Mouse (Mus musculus): ENCODE data around the gene Fmo2.

Fmo2 gene

DNA sequence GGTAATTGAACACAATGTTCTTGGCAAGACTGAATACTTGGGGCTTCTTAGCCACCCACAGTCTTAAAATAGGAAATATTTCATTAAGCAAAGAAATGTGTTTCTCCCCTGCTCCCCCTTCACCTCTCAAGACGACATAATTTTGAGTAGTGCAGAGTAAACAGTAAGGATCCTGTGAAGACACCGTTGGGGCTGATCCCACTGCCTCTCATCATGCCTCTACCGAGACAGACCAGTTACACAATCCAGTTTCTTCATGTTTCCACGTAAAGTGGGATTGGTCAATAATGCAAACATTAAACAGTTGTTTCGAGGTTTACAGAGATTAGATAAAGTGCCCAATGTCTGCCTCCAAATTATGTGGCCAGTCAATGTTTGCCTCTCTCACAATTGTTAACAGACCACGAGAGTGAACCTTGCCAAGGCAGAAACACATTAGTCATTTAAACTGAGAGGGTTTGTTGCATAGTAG is 6.5 kb downstream of the Fmo2 start:
- in situ Hi-C loops (cut with MboI, MseI), result loop anchor here (10.0 kb wide), 1 partner anchor 1013 kb away; no protein-coding TSS in a partner anchor

DNA sequence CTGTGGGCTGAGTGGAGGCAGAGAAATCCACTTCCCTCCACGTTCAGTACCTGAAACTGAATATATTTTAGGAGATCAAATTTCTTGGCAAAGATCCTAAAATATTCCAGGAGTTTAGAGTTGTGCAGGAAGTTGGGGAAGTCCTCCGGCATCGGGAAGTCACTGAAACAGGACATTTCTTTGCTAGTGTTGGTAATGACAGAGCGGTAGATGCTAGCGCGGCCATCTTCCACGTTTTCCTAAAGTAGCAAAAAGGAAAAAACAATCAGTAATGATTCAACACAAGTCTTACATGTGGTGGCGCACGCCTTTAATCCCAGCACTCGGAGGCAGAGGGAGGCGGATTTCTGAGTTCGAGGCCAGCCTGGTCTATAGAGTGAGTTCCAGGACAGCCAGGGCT is 9.9 kb downstream of the Fmo2 start:
- in situ Hi-C loops (cut with MboI, MseI), result no loop called here

DNA sequence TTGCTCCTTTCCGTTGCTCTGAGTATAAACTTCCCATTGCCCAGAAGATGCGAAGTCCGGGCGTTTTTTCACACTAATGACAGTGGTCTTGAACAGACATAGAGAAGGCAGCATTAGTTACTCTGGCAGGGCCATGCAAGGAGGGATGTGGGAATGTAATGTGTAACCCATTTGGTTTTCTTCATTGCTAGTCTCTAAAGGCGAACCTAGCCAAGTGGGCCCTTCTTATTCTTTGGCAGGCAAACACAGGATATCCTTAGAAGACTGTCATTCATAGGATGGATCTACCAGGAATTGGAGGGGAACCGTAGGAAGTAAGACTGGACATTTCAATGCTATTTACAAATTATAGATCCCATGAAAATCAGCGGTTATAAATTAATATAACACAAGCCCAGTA is 10.9 kb downstream of the Fmo2 start:
- in situ Hi-C loops (cut with MboI, MseI), result no loop called here

DNA sequence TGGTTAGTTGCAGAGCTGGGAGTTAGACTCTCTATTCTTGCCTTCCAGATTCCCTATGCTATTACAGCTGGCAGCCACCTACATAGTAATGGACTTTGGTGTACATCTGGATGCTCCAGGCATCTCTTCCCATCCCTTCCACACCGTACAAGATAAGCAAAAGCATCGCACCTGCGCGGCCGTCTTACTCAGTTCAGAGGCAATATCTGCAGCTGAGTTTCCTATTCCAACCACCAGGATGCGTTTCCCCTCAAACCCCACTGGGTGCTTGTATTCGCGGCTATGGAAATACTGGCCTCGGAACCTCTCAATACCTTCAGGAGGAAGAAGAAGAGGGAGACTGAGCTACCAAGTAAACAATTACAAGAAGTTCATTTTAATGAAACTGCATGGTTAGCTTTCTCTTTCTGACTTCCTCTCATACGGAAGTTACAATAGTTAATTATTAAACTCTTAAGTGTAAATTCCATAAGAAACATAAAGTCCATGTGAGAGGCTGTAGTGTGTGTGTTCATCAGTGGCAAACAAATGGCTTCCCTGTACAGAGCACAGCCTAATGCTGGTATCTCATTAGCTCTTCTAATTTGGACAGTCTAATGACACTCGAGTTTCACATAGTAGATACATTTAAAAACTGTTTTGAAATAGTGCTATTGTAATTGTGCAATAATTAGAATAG is 12.2 kb downstream of the Fmo2 start:
- in situ Hi-C loops (cut with MboI, MseI), result no loop called here

DNA sequence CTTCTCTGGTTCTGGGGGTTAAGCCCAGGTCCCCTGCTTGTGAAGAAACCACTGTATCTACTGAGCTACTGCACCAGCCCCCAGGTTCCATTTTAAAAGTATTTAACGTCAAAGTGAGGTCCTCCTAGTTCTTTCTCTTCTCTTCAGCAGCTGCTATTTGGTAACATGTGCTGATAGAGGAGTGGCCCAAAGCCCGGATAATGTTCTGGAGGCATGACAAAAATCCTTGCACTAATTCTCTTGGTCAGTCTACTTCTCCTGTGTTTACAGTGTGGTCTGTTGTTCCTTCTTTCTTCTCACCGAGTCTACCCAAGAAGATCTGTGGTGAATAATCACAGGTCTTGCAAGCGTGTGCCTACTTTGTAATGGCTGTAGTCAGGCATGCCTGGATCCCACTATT is 15.8 kb downstream of the Fmo2 start:
- in situ Hi-C loops (cut with MboI, MseI), result no loop called here

DNA sequence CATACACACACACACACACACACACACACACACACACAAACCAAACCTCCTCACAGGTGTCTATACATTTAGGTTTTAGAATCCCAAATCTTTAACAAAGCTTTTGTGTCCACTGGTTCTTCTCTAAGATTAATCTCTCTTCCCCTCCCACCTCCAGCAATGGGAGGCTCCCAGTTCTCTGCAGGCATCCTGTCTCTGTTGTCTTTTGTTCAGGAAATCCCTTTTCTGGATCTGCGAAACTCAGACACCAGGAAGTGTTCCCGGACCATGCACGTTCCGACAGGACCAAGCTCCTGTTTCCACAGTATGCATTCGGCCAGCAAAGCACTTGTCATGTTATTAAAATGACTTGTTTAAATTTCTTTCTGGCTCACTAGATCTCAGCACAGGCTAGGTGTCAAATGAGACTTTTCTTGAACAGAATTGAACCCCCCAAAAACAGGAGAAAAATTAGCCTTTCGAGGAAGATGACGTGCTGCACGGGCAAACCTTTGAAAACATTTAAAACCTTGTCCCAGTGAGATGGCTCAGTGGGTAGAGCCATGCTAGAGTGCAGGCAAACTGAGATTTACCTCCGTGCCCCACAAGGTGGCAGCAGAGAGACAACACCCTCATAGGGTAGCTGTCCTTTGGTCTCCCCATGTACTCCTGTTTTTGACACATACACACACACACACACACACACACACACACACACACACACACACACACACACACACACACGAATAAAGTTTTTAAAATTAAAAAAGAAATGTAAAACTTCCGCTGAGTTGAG is 18.7 kb downstream of the Fmo2 start:
- in situ Hi-C loops (cut with MboI, MseI), result no loop called here

DNA sequence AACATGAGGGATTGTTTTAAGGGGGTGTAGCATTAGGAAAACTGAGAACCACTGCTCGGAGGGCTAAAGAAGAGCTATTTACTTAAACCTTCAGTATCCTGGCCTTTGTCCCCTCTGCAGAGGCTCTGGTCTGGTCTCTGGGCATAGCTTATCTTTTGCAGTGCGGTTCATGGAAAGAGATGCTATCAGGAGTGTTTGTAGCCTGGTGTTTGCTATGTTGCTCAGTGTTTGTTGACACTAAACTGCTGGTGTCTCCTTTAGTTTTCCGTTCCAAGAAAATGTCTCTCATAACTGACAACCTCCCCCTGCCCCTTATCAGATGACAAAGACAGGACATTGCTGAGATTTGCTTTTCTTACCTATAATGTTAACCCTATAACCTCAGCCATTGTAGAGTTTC is 23.4 kb downstream of the Fmo2 start:
- in situ Hi-C loops (cut with MboI, MseI), result no loop called here

DNA sequence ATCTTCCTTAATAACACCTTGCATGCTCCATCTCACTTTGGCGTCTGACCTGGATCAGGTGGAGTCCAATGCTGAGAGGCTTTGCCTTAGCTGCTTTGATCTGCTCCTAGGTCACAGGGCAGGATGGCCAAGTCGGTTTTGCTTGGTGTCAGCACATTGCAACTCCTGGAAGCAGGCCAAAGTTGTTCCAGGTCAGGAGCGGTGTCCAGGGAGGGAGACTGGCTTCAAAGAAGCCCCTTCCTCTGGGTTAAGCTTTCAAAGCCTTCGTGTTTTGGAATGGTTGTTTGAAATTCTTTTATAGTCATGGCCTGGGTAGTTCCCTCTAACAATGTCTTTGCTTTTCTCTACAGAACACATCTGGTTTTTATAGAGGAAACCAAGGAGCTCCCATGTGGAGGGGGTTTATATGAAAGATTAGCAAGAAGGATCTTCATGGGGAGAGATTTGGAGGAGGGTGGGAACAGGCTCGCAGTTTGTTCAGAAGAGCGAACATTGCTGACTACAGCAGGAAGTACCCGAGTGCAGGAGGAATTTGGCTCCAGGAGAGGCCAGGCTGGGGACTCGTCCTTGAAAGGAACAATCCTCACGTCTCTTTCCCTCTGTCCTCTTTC is 26.7 kb downstream of the Fmo2 start:
- in situ Hi-C loops (cut with MboI, MseI), result no loop called here

DNA sequence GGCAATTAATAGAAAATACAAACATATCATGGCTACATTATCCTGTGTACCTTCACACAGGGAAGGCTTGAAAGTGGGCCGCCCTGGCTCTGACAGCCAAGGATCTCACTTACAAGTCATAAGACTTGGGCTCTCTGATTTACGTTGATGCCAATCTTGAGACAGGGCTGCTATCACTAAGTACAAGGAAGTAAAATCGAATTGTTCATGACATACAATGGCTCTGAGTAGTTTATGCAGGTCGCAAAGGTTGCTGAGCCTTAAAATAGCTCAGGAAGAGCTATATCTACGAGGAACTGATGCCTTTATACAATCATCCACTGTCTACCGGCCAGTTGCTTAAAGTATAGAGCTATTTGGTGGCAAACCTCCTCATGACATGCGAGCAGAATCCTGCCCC is 27.5 kb downstream of the Fmo2 start:
- in situ Hi-C loops (cut with MboI, MseI), result no loop called here

DNA sequence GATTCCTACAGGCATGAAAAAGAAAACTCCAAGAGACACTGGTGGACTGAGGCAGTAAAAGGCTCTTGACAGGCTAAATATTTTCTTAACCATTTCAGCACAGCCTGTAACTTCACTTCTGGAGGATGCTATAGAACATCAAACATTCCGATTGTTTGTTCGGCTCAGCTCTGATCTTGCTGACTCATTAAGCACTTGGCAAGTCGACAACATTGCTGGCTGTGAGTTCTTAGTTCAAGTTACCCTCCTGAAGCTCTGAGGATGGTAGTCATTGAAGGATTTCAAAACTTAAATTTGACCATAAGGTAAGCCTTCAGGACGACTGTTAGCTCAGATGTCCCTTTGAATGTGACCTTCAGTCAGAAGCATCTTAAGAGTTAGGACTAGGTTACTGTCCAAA is 31.1 kb downstream of the Fmo2 start:
- in situ Hi-C loops (cut with MboI, MseI), result no loop called here

DNA sequence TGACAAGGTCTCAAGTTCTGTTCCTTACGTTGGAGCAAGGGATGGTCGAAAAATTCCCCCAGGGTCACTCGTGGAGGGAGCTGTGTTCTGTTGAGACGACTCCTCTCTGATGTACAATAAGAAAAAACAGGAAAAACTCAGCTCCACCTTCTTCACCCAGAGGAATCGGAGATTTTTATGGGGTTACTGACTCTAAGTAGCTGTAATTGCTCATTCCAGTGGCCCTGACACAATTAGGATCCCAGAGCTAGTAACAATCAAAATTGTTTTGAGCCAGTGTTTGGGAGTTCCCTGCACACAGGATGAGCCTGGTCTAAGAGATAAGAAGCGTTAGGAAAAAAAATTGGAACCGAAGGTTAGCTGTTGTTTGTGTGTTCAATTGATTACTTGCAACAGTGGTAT is 32.2 kb downstream of the Fmo2 start, which contains the start of gene Fmo1:
Gene Fmo1 (minus strand): TSS at position 331 of the 402 bp plus-strand sequence.
- in situ Hi-C loops (cut with MboI, MseI), result no loop called here

DNA sequence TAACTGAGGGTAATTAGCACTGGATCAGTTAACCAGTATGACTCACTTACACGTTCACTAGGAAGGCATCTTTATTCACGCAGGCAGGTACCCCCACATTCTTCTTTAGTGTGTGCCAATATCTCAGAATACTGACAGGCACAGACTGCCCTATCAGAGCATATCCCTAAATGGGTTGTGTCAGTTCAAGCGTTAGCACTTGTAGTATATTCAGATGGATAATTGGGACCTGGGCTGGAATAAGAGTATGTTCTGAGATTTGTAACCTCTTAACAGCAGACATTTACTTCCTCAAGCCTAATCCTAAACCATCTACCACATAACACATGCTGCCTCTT is 33.1 kb downstream of the Fmo2 start:
- in situ Hi-C loops (cut with MboI, MseI), result no loop called here

DNA sequence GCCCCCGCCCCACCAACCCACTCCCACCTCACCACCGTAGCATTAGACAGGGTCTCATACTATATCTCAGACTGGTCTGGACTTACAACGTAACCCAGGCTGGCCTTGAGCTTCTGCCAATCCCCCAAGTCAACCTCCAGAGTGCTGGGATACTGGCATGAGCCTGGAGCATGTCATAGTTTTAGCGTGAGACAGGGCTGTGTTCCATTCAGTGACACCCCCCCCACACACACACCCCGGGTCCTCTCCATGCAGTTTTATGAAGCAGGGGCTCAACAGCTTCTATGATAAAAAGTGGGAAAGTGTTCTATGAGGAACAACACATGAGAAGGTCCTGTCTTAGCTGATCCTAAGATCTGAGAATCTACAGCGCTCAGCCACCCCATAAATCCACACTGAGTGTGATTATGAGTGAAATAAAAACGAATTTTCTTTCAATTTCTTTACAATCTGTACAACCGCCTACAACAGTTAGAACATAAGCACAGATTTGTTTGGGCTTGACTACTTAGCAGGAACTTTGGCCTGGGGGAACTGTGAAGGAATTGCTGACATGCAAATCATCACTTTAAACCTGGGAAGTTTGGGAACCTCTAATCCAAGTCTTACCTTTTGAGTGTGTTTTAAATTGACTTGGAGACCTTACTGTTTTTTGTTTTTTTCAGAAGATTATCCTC is 33.6 kb downstream of the Fmo2 start:
- in situ Hi-C loops (cut with MboI, MseI), result no loop called here

DNA sequence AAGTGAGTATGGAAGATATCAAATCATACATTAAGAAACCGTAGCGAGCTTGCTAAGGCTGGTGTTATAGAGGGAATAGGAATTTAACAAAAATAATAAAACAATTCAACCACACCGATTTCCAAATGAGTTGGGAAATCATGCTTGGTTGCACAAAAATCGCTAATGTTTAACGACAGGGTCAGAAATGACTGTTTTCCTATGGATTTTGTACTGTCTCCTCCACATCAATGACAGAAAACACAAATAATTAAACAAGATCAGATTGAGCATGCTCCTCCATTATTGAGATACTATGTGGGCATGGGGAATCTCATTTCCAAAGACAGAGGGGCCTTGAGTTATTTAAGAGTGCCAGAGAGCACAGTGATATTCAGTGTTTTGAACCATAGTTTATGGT is 34.2 kb downstream of the Fmo2 start:
- in situ Hi-C loops (cut with MboI, MseI), result no loop called here

DNA sequence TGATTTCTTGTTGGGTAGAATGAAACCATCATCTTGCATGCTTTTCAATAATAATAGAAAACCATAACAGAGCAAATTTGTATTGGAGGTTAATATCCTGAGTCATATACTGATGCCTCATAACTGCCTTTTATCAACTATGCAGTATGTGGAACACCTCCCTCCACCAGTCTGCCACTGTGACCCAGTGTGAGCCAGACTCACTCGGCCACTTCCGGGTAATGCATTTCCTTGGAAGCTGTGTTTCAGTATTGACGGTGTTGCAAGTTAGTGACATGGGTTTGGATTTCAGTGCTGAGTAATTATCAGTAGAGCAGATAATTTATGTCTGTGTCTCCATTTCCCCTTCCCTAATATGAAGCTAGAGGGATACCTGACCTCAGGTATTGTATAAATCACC is 34.9 kb downstream of the Fmo2 start:
- in situ Hi-C loops (cut with MboI, MseI), result no loop called here

DNA sequence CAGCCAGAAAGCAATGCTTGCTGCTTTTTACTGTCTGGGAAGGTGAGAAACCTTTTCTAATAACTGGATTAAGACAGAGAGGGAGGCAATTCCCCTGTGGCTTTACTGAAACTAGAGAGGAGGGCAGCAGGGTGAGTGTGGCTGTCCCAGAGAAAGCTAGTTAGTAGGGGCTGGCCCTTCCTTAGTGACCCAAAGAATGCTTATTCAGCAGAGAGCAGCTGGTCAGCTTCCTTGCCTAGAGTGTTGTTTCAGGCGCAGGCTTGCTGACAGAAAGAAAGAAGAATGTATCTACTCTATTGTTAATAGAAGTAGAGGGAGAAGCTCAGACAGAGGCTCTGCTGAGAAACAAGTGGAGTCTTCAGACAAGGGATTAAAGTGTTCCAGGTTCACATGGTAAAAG is 36.2 kb downstream of the Fmo2 start:
- in situ Hi-C loops (cut with MboI, MseI), result no loop called here

DNA sequence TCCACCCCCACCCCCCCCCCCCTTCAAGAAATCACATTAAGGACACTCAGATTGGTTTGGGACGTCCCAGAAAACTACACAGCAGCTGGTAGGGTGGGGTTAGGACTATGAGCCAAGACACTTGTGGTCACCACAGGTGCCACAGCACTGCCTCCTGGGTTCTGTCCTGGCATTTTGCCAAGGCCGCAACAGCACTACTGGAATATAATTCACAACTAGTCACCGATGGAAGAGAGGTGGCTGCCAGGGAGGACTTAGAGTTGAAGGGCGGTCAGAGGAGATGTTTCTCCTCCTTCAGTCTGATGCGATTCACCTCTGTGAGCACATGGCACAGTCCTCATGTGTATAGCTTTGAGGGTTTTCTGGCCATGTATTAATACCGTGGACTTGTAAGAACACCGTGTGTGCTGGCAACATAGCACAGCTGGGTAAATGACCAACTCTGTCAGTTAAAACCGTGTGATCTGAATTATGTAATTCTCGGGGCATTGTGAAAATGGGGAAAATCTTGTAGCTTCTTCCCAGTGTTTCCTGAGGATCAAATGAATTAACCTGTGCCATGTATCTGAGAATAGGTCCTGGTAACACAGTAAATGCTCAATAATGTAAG is 38.4 kb downstream of the Fmo2 start:
- in situ Hi-C loops (cut with MboI, MseI), result no loop called here

DNA sequence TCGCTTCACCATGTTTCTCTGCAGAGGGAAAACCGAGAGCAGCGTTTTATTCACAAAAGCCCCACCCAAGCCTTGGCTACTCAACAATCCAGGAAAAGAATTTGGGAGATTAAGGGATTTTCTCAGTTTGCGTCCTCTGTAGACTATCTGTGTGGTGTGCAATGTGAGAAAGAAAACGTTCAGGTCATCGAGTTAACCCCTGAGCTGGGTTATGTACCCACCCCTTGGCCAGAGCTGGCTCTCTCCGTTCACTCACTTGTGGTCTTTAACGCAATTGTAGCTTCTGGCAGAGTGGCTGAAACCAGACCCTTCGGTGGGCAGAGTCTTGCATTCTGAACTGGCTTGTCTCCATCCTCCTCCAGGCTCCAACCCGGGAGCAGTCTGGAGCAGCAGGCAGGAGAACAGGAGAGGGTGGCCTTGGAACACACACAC is 39.0 kb downstream of the Fmo2 start:
- in situ Hi-C loops (cut with MboI, MseI), result no loop called here

DNA sequence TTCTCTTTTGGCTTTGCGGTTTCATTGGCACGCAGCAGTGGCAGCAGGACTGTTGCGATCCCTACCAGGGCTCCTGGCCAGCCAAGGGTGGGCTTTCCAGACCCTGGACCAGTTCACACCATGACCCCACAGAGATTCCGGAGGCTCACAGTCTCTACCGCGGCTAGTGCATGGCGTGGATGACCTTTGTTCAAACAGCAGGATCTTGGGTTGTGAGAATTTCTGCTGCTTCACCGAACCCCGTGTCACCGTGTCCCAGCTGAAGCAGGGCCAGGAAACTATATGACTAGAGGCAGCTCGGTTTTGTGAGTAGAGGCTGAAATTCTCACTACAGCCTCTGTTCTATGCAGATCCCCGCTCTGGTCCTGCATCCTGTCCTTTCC is 39.8 kb downstream of the Fmo2 start:
- in situ Hi-C loops (cut with MboI, MseI), result no loop called here

DNA sequence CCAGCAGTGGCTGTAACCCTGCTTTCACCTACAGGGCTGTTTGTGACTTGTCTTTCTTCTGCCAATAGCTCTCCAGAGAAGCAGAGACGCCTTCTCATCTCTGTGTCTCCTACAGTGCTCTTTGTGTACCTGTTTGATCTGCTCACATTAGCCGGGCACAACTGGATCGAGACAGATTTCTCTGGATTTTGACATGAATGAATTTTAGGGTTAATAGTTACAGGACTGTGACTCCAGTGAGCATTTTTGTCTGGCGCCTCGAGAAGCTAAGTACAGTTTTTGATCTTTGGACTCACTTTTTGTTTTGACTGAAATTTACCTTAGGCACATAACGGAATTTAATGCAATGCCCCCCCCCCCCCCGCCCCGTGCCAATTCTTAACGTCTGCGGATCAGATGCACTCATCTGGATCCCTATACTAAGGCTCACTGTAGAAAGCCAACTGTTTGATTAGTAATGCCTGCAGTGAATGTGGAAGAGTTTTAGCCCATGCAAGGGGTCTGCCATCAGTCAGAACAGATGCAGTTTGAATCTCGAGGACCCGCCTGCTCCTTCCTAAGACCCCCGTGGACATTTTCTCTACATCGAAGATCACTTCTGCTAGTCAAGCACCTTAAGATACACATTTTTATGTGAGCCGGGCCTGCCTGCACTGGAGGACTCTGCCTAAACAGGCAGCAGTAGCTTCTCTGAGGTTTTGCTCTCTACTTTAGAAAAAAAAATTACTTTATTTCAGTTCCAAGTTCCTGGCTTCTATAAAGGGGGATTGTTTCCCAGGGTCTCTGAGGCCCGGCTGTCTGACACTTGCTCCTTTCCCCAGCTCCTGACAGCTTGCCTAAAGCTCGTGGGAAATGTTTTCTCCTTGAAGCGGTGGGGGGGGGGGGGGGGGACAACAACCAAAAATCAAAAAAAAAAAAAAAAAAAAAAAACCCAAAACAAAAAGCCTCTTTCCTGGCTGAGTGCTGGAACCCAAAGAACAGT is 40.5 kb downstream of the Fmo2 start:
- in situ Hi-C loops (cut with MboI, MseI), result no loop called here

Data from regulatory T cell (primary cell).